Mouse (Mus musculus): Measurements from ENCODE around the gene Otop1. TPM values are rescaled to one million over a fixed set of nuclear protein-coding genes. Genes with fewer than 3 reads are reported as not detected.

Gene Otop1
- total and polyA plus RNA-seq, 3 experiments = not detected

DNA sequence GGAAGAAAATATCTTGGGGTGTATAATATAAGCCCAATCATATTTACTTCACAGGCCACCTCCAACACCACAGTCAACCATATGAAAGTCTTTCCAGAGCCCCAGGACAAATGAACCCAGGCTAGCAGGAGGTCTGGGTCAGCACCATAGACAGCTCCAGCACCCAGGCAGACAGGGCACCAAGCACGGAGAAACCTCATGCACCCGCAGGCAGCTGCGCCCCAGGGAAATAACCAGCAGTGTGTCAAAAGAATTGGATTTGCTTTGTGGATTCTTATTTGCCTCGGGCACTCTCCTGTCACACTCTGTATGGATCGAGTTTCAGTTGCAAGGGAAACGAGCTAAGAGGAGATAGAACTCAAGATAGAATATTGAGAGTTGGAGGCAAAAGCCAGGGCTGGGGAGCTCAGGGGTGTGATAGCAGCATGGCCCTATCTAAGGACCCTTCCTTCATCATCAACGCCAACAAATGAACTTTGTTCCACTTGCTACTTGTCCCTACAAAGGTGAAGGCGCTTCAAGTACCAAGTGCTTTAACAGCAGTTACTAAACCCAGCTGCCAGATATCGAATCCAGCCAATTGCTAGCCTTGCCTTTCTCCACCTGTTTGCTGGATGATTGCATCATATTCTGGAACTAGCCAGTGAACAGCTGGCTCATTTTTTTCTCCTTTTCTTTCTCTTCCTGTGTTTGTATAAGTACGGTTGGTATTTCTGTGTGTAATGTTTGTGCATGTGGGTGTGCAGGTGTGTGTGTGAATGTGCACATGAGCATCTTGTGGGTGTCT is 71.1 kb downstream of the Otop1 start:
- H3K79me2 ChIP-seq (replicated peaks; ENCODE audit: control insufficient read depth, extremely low read depth, insufficient read depth, poor library complexity, severe bottlenecking) = no peaks in the 10 kb centered on the region
- in situ Hi-C loops (cut with MboI; ENCODE audit: low pct_ligation_motif_present, low pct_unique_long_range_greater_than_20kb, low sequenced_read_pairs) (no loop called here), dilution Hi-C loops (cut with MboI; ENCODE audit: extremely low pct_ligation_motif_present, extremely low pct_unique_long_range_greater_than_20kb, low sequenced_read_pairs) (no loop called here)
- no peak overlapping the region for H3K4me3 ChIP-seq (replicated peaks in 1 of 3; ENCODE audit: low read depth in 2 of 3, low read length in 2 of 3, poor library complexity in 1 of 3)
- H3K27me3 ChIP-seq (replicated peaks) = peaks cover 64% of the 10 kb centered on the region
- no peaks in the 10 kb centered on the region for H3K9me3 ChIP-seq (replicated peaks; ENCODE audit: low read length)
- H3K4me1 ChIP-seq (ENCODE audit: control insufficient read depth in 1 of 2, insufficient read depth in 2 of 2) = no peaks in the 10 kb centered on the region
- no peak for TF ChIP-seq NRF1 (IDR thresholded peaks at IDR 0.05; ENCODE audit: low read depth, low read length)
- TF ChIP-seq CHD1 (IDR thresholded peaks at IDR 0.05; ENCODE audit: low read depth, low read length) = no peak
- no peak for TF ChIP-seq CTCF (conservative IDR thresholded peaks at IDR 0.05 in 1 of 2, IDR thresholded peaks at IDR 0.05 in 1 of 2; ENCODE audit: low read depth in 2 of 2, low read length in 2 of 2)
- TF ChIP-seq MYC (IDR thresholded peaks at IDR 0.05; ENCODE audit: low read depth, low read length) = no peak
- no peak for TF ChIP-seq ZNF384 (IDR thresholded peaks at IDR 0.05; ENCODE audit: low read depth, low read length)
- no peak for TF ChIP-seq JUND (conservative IDR thresholded peaks at IDR 0.05; ENCODE audit: low read depth, low read length)
- TF ChIP-seq NELFE (IDR thresholded peaks at IDR 0.05; ENCODE audit: low read depth, low read length) = no peak
- TF ChIP-seq ELF1 (IDR thresholded peaks at IDR 0.05; ENCODE audit: low read depth, low read length) = no peak
- no peak for TF ChIP-seq IRF4 (IDR thresholded peaks at IDR 0.05; ENCODE audit: low read depth, low read length)
- TF ChIP-seq RCOR1 (conservative IDR thresholded peaks at IDR 0.05; ENCODE audit: low read depth, low read length) = no peak
- TF ChIP-seq EP300 (IDR thresholded peaks at IDR 0.05; ENCODE audit: low read length) = no peak
- no peak for TF ChIP-seq POLR2A (IDR thresholded peaks at IDR 0.05; ENCODE audit: low read depth, low read length)
- no peak for TF ChIP-seq CHD2 (IDR thresholded peaks at IDR 0.05; ENCODE audit: low read length)
- TF ChIP-seq MAX (IDR thresholded peaks at IDR 0.05; ENCODE audit: low read length) = no peak
- TF ChIP-seq USF2 (conservative IDR thresholded peaks at IDR 0.05; ENCODE audit: low read depth, low read length) = no peak
- no peak for TF ChIP-seq RAD21 (IDR thresholded peaks at IDR 0.05; ENCODE audit: low read depth, low read length)
- TF ChIP-seq HCFC1 (IDR thresholded peaks at IDR 0.05; ENCODE audit: low read depth, low read length) = no peak
- no peak for TF ChIP-seq ZKSCAN1 (IDR thresholded peaks at IDR 0.05; ENCODE audit: borderline replicate concordance, low read depth, low read length)
- TF ChIP-seq MEF2A (IDR thresholded peaks at IDR 0.05; ENCODE audit: borderline replicate concordance, low read depth, low read length) = no peak
- no peak overlapping the region; the same call in 1 of the 2 replicates for H3K4me2 ChIP-seq (ENCODE audit: insufficient read depth, low read depth, poor library complexity, severe bottlenecking)
- peak; percentile 25 for DNase-seq (ENCODE audit: extremely low read depth)
- H3K27ac ChIP-seq (ENCODE audit: insufficient read depth, low read depth) = no peak overlapping the region
- no peaks in the 10 kb centered on the region for H3K36me3 ChIP-seq (replicated peaks in 1 of 2; ENCODE audit: control insufficient read depth in 1 of 2, insufficient read depth in 1 of 2, low read length in 1 of 2)
- H3K9ac ChIP-seq (ENCODE audit: insufficient read depth, low read depth) = no peak overlapping the region

DNA sequence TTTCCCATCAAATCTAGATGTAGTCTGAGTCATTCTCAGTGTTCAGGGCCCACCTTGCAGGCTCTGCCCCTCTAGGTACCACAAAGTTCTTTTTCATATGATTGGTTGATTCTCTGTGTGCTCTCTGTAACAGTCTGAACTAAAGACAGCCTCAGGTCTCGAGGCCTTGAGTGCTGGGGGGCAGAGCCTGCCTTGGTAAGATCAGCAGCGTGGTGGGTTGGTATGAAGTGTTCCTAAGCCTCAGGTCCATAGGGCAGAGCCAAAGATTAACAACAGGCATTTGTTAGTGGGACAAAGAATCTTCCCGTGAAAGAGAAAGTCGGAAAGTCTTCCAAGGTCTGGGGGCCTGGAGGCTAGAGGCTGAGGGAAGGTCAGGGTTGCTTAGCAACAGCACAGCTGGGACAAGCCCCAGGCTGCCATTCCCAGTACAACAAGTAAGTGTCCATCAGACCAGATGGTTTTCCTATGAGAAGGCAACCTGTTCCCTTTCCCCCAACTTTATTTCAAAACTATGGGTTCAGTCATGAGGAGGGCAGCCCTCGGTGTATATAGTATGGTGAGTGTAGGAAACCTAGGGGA is 74.7 kb downstream of the Otop1 start:
- no peak overlapping the region for H3K4me2 ChIP-seq (ENCODE audit: insufficient read depth, low read depth, poor library complexity, severe bottlenecking)
- H3K4me3 ChIP-seq (replicated peaks in 1 of 3; ENCODE audit: low read depth in 2 of 3, low read length in 2 of 3, poor library complexity in 1 of 3) = no peak overlapping the region
- in situ Hi-C loops (cut with MboI; ENCODE audit: low pct_ligation_motif_present, low pct_unique_long_range_greater_than_20kb, low sequenced_read_pairs) (no loop called here), dilution Hi-C loops (cut with MboI; ENCODE audit: extremely low pct_ligation_motif_present, extremely low pct_unique_long_range_greater_than_20kb, low sequenced_read_pairs) (no loop called here)
- no peaks in the 10 kb centered on the region for H3K79me2 ChIP-seq (replicated peaks; ENCODE audit: control insufficient read depth, extremely low read depth, insufficient read depth, poor library complexity, severe bottlenecking)
- no peaks in the 10 kb centered on the region for H3K36me3 ChIP-seq (replicated peaks in 1 of 2; ENCODE audit: control insufficient read depth in 1 of 2, insufficient read depth in 1 of 2, low read length in 1 of 2)
- DNase-seq (ENCODE audit: extremely low read depth) = no peak
- H3K9me3 ChIP-seq (replicated peaks; ENCODE audit: low read length) = no peaks in the 10 kb centered on the region
- H3K27me3 ChIP-seq (replicated peaks) = peaks cover 38% of the 10 kb centered on the region
- no peaks in the 10 kb centered on the region for H3K4me1 ChIP-seq (ENCODE audit: control insufficient read depth in 1 of 2, insufficient read depth in 2 of 2)
- no peak overlapping the region for H3K27ac ChIP-seq (ENCODE audit: insufficient read depth, low read depth)
- no peak overlapping the region for H3K9ac ChIP-seq (ENCODE audit: insufficient read depth, low read depth)
- TF ChIP-seq MEF2A (IDR thresholded peaks at IDR 0.05; ENCODE audit: borderline replicate concordance, low read depth, low read length) = no peak
- TF ChIP-seq MAZ (IDR thresholded peaks at IDR 0.05; ENCODE audit: low read depth, low read length) = no peak
- TF ChIP-seq SMC3 (IDR thresholded peaks at IDR 0.05; ENCODE audit: low read depth, low read length) = no peak
- no peak for TF ChIP-seq MAX (IDR thresholded peaks at IDR 0.05; ENCODE audit: low read length)
- no peak for TF ChIP-seq POLR2AphosphoS2 (IDR thresholded peaks at IDR 0.05; ENCODE audit: low read depth, low read length)
- TF ChIP-seq ZKSCAN1 (IDR thresholded peaks at IDR 0.05; ENCODE audit: borderline replicate concordance, low read depth, low read length) = no peak
- TF ChIP-seq MYC (IDR thresholded peaks at IDR 0.05; ENCODE audit: low read depth, low read length) = no peak
- TF ChIP-seq USF2 (conservative IDR thresholded peaks at IDR 0.05; ENCODE audit: low read depth, low read length) = no peak
- no peak for TF ChIP-seq PAX5 (IDR thresholded peaks at IDR 0.05; ENCODE audit: low read length)
- no peak for TF ChIP-seq MXI1 (IDR thresholded peaks at IDR 0.05; ENCODE audit: low read depth, low read length)
- no peak for TF ChIP-seq RAD21 (IDR thresholded peaks at IDR 0.05; ENCODE audit: low read depth, low read length)
- TF ChIP-seq ZMIZ1 (IDR thresholded peaks at IDR 0.05; ENCODE audit: low read depth, low read length) = no peak
- TF ChIP-seq JUN (IDR thresholded peaks at IDR 0.05; ENCODE audit: insufficient read depth, low read depth, low read length) = no peak
- no peak for TF ChIP-seq NRF1 (IDR thresholded peaks at IDR 0.05; ENCODE audit: low read depth, low read length)
- TF ChIP-seq MAFK (IDR thresholded peaks at IDR 0.05; ENCODE audit: insufficient replicate concordance, low read length) = no peak
- TF ChIP-seq SIN3A (IDR thresholded peaks at IDR 0.05; ENCODE audit: low read length) = no peak
- no peak for TF ChIP-seq GABPA (IDR thresholded peaks at IDR 0.05; ENCODE audit: insufficient replicate concordance, low read depth, low read length)
- TF ChIP-seq ZNF384 (IDR thresholded peaks at IDR 0.05; ENCODE audit: low read depth, low read length) = no peak

Data from CH12.LX (cell line).